Mouse (Mus musculus): ENCODE measurements around the gene Foxj2. TPM values are rescaled to one million over a fixed set of nuclear protein-coding genes. Genes with fewer than 3 reads are reported as not detected.

Gene Foxj2
- polyA plus RNA-seq, 1 experiment from 2014 or later = 4.8 TPM

GRCm38 (mm10) chr6:122837539-122837938 lies 17.8 kb downstream of the Foxj2 start:
- Histone ChIP-seq H3K9ac (no peak overlapping the region), H3K27me3 (replicated peaks) (no peaks in the 10 kb centered on the region), H3K4me1 (no peaks in the 10 kb centered on the region), H3K4me3 (no peak overlapping the region), H3K27ac (replicated peaks) (no peak overlapping the region), H3K36me3 (peaks cover 98% of the 10 kb centered on the region), H3K9me3 (peaks cover 8% of the 10 kb centered on the region; the same call in 1 of the 2 replicates), H3K4me2 (no peak overlapping the region)
- no peak for ATAC-seq (ENCODE audit: extremely low read depth, insufficient number of reproducible peaks, low FRiP score, low TSS enrichment)
- WGBS = 84% methylated on average over 5 of the region's 5 CpGs

GRCm38 (mm10) chr6:122843759-122844158 lies 24.0 kb downstream of the Foxj2 start:
- H3K36me3 ChIP-seq = peaks cover 76% of the 10 kb centered on the region
- no peaks in the 10 kb centered on the region for H3K4me1 ChIP-seq
- no peak overlapping the region for H3K9ac ChIP-seq
- no peak overlapping the region for H3K27ac ChIP-seq (replicated peaks)
- no peak overlapping the region for H3K4me3 ChIP-seq
- WGBS = 79% methylated on average over 6 of the region's 6 CpGs
- no peaks in the 10 kb centered on the region for H3K9me3 ChIP-seq
- no peak overlapping the region for H3K4me2 ChIP-seq
- H3K27me3 ChIP-seq (replicated peaks) = no peaks in the 10 kb centered on the region
- ATAC-seq (ENCODE audit: extremely low read depth, insufficient number of reproducible peaks, low FRiP score, low TSS enrichment) = no peak

GRCm38 (mm10) chr6:122852696-122853095 lies 33.0 kb downstream of the Foxj2 start:
- Histone ChIP-seq H3K9ac (no peak overlapping the region), H3K27me3 (replicated peaks) (no peaks in the 10 kb centered on the region), H3K4me1 (peaks cover 8% of the 10 kb centered on the region), H3K36me3 (no peaks in the 10 kb centered on the region), H3K4me3 (no peak overlapping the region), H3K27ac (replicated peaks) (no peak overlapping the region), H3K9me3 (no peaks in the 10 kb centered on the region), H3K4me2 (no peak overlapping the region)
- 55% methylated on average over 2 of the region's 2 CpGs for WGBS
- no peak for ATAC-seq (ENCODE audit: extremely low read depth, insufficient number of reproducible peaks, low FRiP score, low TSS enrichment)

GRCm38 (mm10) chr6:122854552-122854951 lies 34.8 kb downstream of the Foxj2 start:
- H3K27me3 ChIP-seq (replicated peaks) = no peaks in the 10 kb centered on the region
- H3K4me3 ChIP-seq = no peak overlapping the region
- no peaks in the 10 kb centered on the region for H3K9me3 ChIP-seq
- H3K4me1 ChIP-seq = peaks cover 8% of the 10 kb centered on the region
- H3K9ac ChIP-seq = no peak overlapping the region
- ATAC-seq (ENCODE audit: extremely low read depth, insufficient number of reproducible peaks, low FRiP score, low TSS enrichment) = no peak
- 75% methylated on average over 12 of the region's 12 CpGs for WGBS
- no peaks in the 10 kb centered on the region for H3K36me3 ChIP-seq
- H3K27ac ChIP-seq (replicated peaks) = no peak overlapping the region
- H3K4me2 ChIP-seq = no peak overlapping the region

- Histone ChIP-seq H3K9ac (no peak within 1 kb of the TSS), H3K9me3 (0 out of 2 replicates have a peak, but pooled peaks cover 4% of the 10 kb centered on the region), H3K4me2 (peak within 1 kb of the TSS; percentile 5; the same call in 1 of the 2 replicates), H3K4me1 (peaks cover 8% of the 10 kb centered on the region), H3K27ac (replicated peaks) (no peak within 1 kb of the TSS; the same call in 1 of the 2 replicates), H3K4me3 (no peak within 1 kb of the TSS), H3K36me3 (no peaks in the 10 kb centered on the region), H3K27me3 (replicated peaks) (no peaks in the 10 kb centered on the region)
- WGBS = 16% methylated on average over 7 of the region's 7 CpGs
- ATAC-seq (ENCODE audit: extremely low read depth, insufficient number of reproducible peaks, low FRiP score, low TSS enrichment) = no peak
Measured at GRCm38 (mm10) chr6:122855955-122856354, 36.2 kb downstream of the Foxj2 start, which contains the start of gene C3ar1. Gene C3ar1 (minus strand): TSS chr6:122856161.

- H3K4me3 ChIP-seq = no peak overlapping the region
- H3K9ac ChIP-seq = no peak overlapping the region
- no peaks in the 10 kb centered on the region for H3K4me1 ChIP-seq
- no peaks in the 10 kb centered on the region for H3K36me3 ChIP-seq
- no peaks in the 10 kb centered on the region for H3K27me3 ChIP-seq (replicated peaks)
- no peak overlapping the region for H3K4me2 ChIP-seq
- WGBS = 71% methylated on average over 6 of the region's 6 CpGs
- H3K27ac ChIP-seq (replicated peaks) = no peak overlapping the region
- peaks cover 20% of the 10 kb centered on the region; the same call in 1 of the 2 replicates for H3K9me3 ChIP-seq
- no peak for ATAC-seq (ENCODE audit: extremely low read depth, insufficient number of reproducible peaks, low FRiP score, low TSS enrichment)
Measured at GRCm38 (mm10) chr6:122862434-122862833, 42.7 kb downstream of the Foxj2 start.

GRCm38 (mm10) chr6:122862871-122863270 lies 43.2 kb downstream of the Foxj2 start:
- Histone ChIP-seq H3K4me2 (no peak overlapping the region), H3K27me3 (replicated peaks) (no peaks in the 10 kb centered on the region), H3K4me3 (no peak overlapping the region), H3K27ac (replicated peaks) (no peak overlapping the region), H3K4me1 (no peaks in the 10 kb centered on the region), H3K36me3 (no peaks in the 10 kb centered on the region), H3K9ac (no peak overlapping the region), H3K9me3 (peaks cover 20% of the 10 kb centered on the region; the same call in 1 of the 2 replicates)
- no peak for ATAC-seq (ENCODE audit: extremely low read depth, insufficient number of reproducible peaks, low FRiP score, low TSS enrichment)
- WGBS = 61% methylated on average over 1 of the region's 1 CpGs

- Histone ChIP-seq H3K4me1 (no peaks in the 10 kb centered on the region), H3K27me3 (replicated peaks) (0 out of 2 replicates have a peak, but pooled peaks cover 4% of the 10 kb centered on the region), H3K4me2 (no peak overlapping the region), H3K36me3 (no peaks in the 10 kb centered on the region), H3K4me3 (no peak overlapping the region), H3K27ac (replicated peaks) (no peak overlapping the region), H3K9me3 (no peaks in the 10 kb centered on the region), H3K9ac (no peak overlapping the region)
- WGBS = 48% methylated on average over 4 of the region's 4 CpGs
- no peak for ATAC-seq (ENCODE audit: extremely low read depth, insufficient number of reproducible peaks, low FRiP score, low TSS enrichment)
Measured at GRCm38 (mm10) chr6:122867914-122868313, 48.2 kb downstream of the Foxj2 start.

GRCm38 (mm10) chr6:122869846-122870245 lies 50.1 kb downstream of the Foxj2 start:
- Histone ChIP-seq H3K27ac (replicated peaks) (no peak overlapping the region), H3K4me1 (no peaks in the 10 kb centered on the region), H3K27me3 (replicated peaks) (0 out of 2 replicates have a peak, but pooled peaks cover 4% of the 10 kb centered on the region), H3K9ac (no peak overlapping the region), H3K4me3 (no peak overlapping the region), H3K9me3 (no peaks in the 10 kb centered on the region), H3K36me3 (no peaks in the 10 kb centered on the region), H3K4me2 (no peak overlapping the region)
- ATAC-seq (ENCODE audit: extremely low read depth, insufficient number of reproducible peaks, low FRiP score, low TSS enrichment) = no peak
- WGBS = 57% methylated on average over 11 of the region's 11 CpGs

- Histone ChIP-seq H3K4me2 (no peak overlapping the region), H3K9me3 (no peaks in the 10 kb centered on the region), H3K27me3 (replicated peaks) (0 out of 2 replicates have a peak, but pooled peaks cover 4% of the 10 kb centered on the region), H3K27ac (replicated peaks) (no peak overlapping the region), H3K4me3 (no peak overlapping the region), H3K36me3 (peaks cover 15% of the 10 kb centered on the region), H3K4me1 (peaks cover 13% of the 10 kb centered on the region), H3K9ac (no peak overlapping the region)
- WGBS = 93% methylated on average over 5 of the region's 5 CpGs
- no peak for ATAC-seq (ENCODE audit: extremely low read depth, insufficient number of reproducible peaks, low FRiP score, low TSS enrichment)
Measured at GRCm38 (mm10) chr6:122872800-122873199, 53.1 kb downstream of the Foxj2 start.

- Histone ChIP-seq H3K4me3 (peak within 1 kb of the TSS; percentile 95), H3K9ac (peak within 1 kb of the TSS; percentile 97), H3K4me2 (peak within 1 kb of the TSS; percentile 76), H3K9me3 (no peaks in the 10 kb centered on the region), H3K36me3 (peaks cover 27% of the 10 kb centered on the region), H3K4me1 (peaks cover 13% of the 10 kb centered on the region), H3K27me3 (replicated peaks) (0 out of 2 replicates have a peak, but pooled peaks cover 4% of the 10 kb centered on the region), H3K27ac (replicated peaks) (peak within 1 kb of the TSS; percentile 91)
- peak; percentile 96 for ATAC-seq (ENCODE audit: extremely low read depth, insufficient number of reproducible peaks, low FRiP score, low TSS enrichment)
- WGBS = 6% methylated on average over 43 of the region's 43 CpGs
Measured at GRCm38 (mm10) chr6:122873871-122874719, 54.4 kb downstream of the Foxj2 start, which contains the start of gene Necap1. Gene Necap1 (plus strand): TSS chr6:122874474.

Data from heart, embryonic 13.5 days (tissue).